Mouse (Mus musculus) stomach, embryonic 16.5 days (tissue): ENCODE results near the gene Sbk3. TPM values are rescaled to one million over a fixed set of nuclear protein-coding genes. Genes with fewer than 3 reads are reported as not detected.

ENCODE experiments used
- ATAC-seq: fragments of 200-750 bp; cut with Nextera tagmentation; 2 replicates; pipeline ENCODE4 v1.8.0; 2017; ENCODE audit warnings: moderate number of reproducible peaks, moderate TSS enrichment; ENCODE audit not compliant: insufficient read depth, low FRiP score
- H3K27ac ChIP-seq: fragments of 300-500 bp; sonication (generic); 2 replicates; pipeline ENCODE4 v1.5.1; 2014; ENCODE audit warnings: low read length
- H3K27me3 ChIP-seq: fragments of 300-500 bp; sonication (generic); 2 replicates; pipeline ENCODE4 v1.6.1; 2014; ENCODE audit warnings: low read length, control low read depth, mixed read lengths; ENCODE audit not compliant: control insufficient read depth, insufficient read depth
- H3K36me3 ChIP-seq: fragments of 300-500 bp; sonication (generic); 2 replicates; pipeline ENCODE4 v1.6.1; 2014; ENCODE audit warnings: low read length; ENCODE audit not compliant: control insufficient read depth, insufficient read depth
- H3K4me1 ChIP-seq: fragments of 300-500 bp; sonication (generic); 2 replicates; pipeline ENCODE4 v1.6.1; 2014; ENCODE audit warnings: low read length, control low read depth, mixed read lengths; ENCODE audit not compliant: control insufficient read depth, insufficient read depth
- H3K4me2 ChIP-seq: fragments of 300-500 bp; sonication (generic); 2 replicates; pipeline ENCODE4 v1.6.1; 2014; ENCODE audit warnings: low read depth, low read length, mixed read lengths
- H3K4me3 ChIP-seq: fragments of 300-500 bp; sonication (generic); replicated peaks from 2 replicates; pipeline ENCODE4 v1.5.1; 2014; ENCODE audit warnings: mild to moderate bottlenecking, low read length
- H3K9ac ChIP-seq: fragments of 300-500 bp; sonication (generic); 2 replicates; pipeline ENCODE4 v1.6.1; 2014; ENCODE audit warnings: low read length
- H3K9me3 ChIP-seq: fragments of 300-500 bp; sonication (generic); replicated peaks from 2 replicates; pipeline ENCODE4 v1.6.1; 2016; ENCODE audit warnings: low read length, control low read depth; ENCODE audit not compliant: control insufficient read depth
- WGBS: fragments of 180-500 bp; shearing (Covaris S2); extraction: QIAGEN DNeasy Blood & Tissue Kit; methylation state at CpG from one replicate; pipeline ENCODE4 v1.1.7; 2014; 5-methylcytosine and 5-hydroxymethylcytosine counted together
- polyA plus RNA-seq: library from polyadenylated mRNA; unstranded; fragments of >200 nt; fragmentation: Nextera tagmentation; extraction: Ambion mirVana; gene quantifications from 2 replicates; pipeline ENCODE4 v1.2.1, GENCODE M21; 2015

Gene Sbk3
- polyA plus RNA-seq, 1 experiment from 2014 or later = not detected

GRCm38 (mm10) chr7:4927711-4928110 is 43.3 kb downstream of the Sbk3 start:
- Histone ChIP-seq H3K27ac (no peak overlapping the region), H3K4me2 (no peak overlapping the region; the same call in 1 of the 2 replicates), H3K9me3 (no peaks in the 10 kb centered on the region), H3K36me3 (no peaks in the 10 kb centered on the region), H3K27me3 (no peaks in the 10 kb centered on the region), H3K9ac (peak overlapping the region; percentile 4; the same call in 1 of the 2 replicates), H3K4me1 (peaks cover 37% of the 10 kb centered on the region), H3K4me3 (peak overlapping the region; percentile 5; the same call in 1 of the 2 replicates)
- ATAC-seq = no peak
- 45% methylated on average over 8 of the region's 8 CpGs for WGBS

- H3K9me3 ChIP-seq = no peaks in the 10 kb centered on the region
- H3K27me3 ChIP-seq = no peaks in the 10 kb centered on the region
- H3K4me1 ChIP-seq = peaks cover 45% of the 10 kb centered on the region
- H3K4me3 ChIP-seq = no peak overlapping the region
- H3K9ac ChIP-seq = 0 out of 2 replicates have a peak overlapping the region, but pooled peaks have one; percentile 66
- H3K4me2 ChIP-seq = no peak overlapping the region
- H3K36me3 ChIP-seq = no peaks in the 10 kb centered on the region
- WGBS = 79% methylated on average over 16 of the region's 16 CpGs
- no peak overlapping the region for H3K27ac ChIP-seq
- no peak for ATAC-seq
These were observed 44.1 kb downstream of the Sbk3 start for GRCm38 (mm10) chr7:4926849-4927248.

- ATAC-seq = peak; percentile 74
- H3K36me3 ChIP-seq = peaks cover 2% of the 10 kb centered on the region; the same call in 1 of the 2 replicates
- no peaks in the 10 kb centered on the region for H3K27me3 ChIP-seq
- peaks cover 45% of the 10 kb centered on the region for H3K4me1 ChIP-seq
- WGBS = 13% methylated on average over 6 of the region's 6 CpGs
- peak within 1 kb of the TSS; percentile 4 for H3K4me3 ChIP-seq
- peak within 1 kb of the TSS; percentile 66 for H3K9ac ChIP-seq
- H3K9me3 ChIP-seq = no peaks in the 10 kb centered on the region
- peak within 1 kb of the TSS; percentile 62 for H3K4me2 ChIP-seq
- H3K27ac ChIP-seq = peak within 1 kb of the TSS; percentile 95
These were observed 45.3 kb downstream of the Sbk3 start, which contains the start of gene Ssc5d for GRCm38 (mm10) chr7:4925441-4926381. TSS of gene Ssc5d (plus strand) at chr7:4925785.

GRCm38 (mm10) chr7:4924891-4925301 is 46.1 kb downstream of the Sbk3 start:
- H3K4me2 ChIP-seq = peak overlapping the region; percentile 62
- H3K27ac ChIP-seq = peak overlapping the region; percentile 95
- ATAC-seq = peak; percentile 53
- H3K9me3 ChIP-seq = no peaks in the 10 kb centered on the region
- peak overlapping the region; percentile 66; the same call in 1 of the 2 replicates for H3K9ac ChIP-seq
- 3% methylated on average over 3 of the region's 4 CpGs for WGBS
- H3K27me3 ChIP-seq = no peaks in the 10 kb centered on the region
- peak overlapping the region; percentile 4; the same call in 1 of the 2 replicates for H3K4me3 ChIP-seq
- H3K36me3 ChIP-seq = peaks cover 10% of the 10 kb centered on the region; the same call in 1 of the 2 replicates
- H3K4me1 ChIP-seq = peaks cover 45% of the 10 kb centered on the region

- H3K9ac ChIP-seq = peak overlapping the region; percentile 58
These were observed 46.5 kb downstream of the Sbk3 start for GRCm38 (mm10) chr7:4924483-4924882.

GRCm38 (mm10) chr7:4923586-4924364 is 47.2 kb downstream of the Sbk3 start:
- 7% methylated on average over 37 of the region's 37 CpGs for WGBS
- Histone ChIP-seq H3K4me2 (peak overlapping the region; percentile 62), H3K36me3 (peaks cover 18% of the 10 kb centered on the region; the same call in 1 of the 2 replicates), H3K4me1 (peaks cover 45% of the 10 kb centered on the region), H3K27ac (peak overlapping the region; percentile 95), H3K27me3 (no peaks in the 10 kb centered on the region), H3K9ac (peak overlapping the region; percentile 58), H3K9me3 (no peaks in the 10 kb centered on the region), H3K4me3 (peak overlapping the region; percentile 28)
- ATAC-seq = no peak

More at GRCm38 (mm10) chr7:4924483-4924882, 46.5 kb downstream of the Sbk3 start:
- 1% methylated on average over 4 of the region's 4 CpGs for WGBS
- Histone ChIP-seq H3K4me1 (peaks cover 45% of the 10 kb centered on the region), H3K27me3 (no peaks in the 10 kb centered on the region), H3K36me3 (peaks cover 14% of the 10 kb centered on the region; the same call in 1 of the 2 replicates), H3K4me3 (peak overlapping the region; percentile 28; the same call in 1 of the 2 replicates), H3K4me2 (peak overlapping the region; percentile 62), H3K27ac (peak overlapping the region; percentile 95), H3K9me3 (no peaks in the 10 kb centered on the region)
- no peak for ATAC-seq

GRCm38 (mm10) chr7:4922931-4923565 is 47.9 kb downstream of the Sbk3 start:
- H3K9me3 ChIP-seq = no peaks in the 10 kb centered on the region
- peak overlapping the region; percentile 95 for H3K27ac ChIP-seq
- H3K36me3 ChIP-seq = peaks cover 18% of the 10 kb centered on the region; the same call in 1 of the 2 replicates
- no peaks in the 10 kb centered on the region for H3K27me3 ChIP-seq
- H3K4me3 ChIP-seq = peak overlapping the region; percentile 35
- no peak for ATAC-seq
- peak overlapping the region; percentile 58 for H3K9ac ChIP-seq
- WGBS = 2% methylated on average over 14 of the region's 14 CpGs
- peaks cover 45% of the 10 kb centered on the region for H3K4me1 ChIP-seq
- peak overlapping the region; percentile 62 for H3K4me2 ChIP-seq

GRCm38 (mm10) chr7:4922508-4922907 is 48.5 kb downstream of the Sbk3 start:
- Histone ChIP-seq H3K9me3 (no peaks in the 10 kb centered on the region), H3K4me3 (peak overlapping the region; percentile 35), H3K27me3 (no peaks in the 10 kb centered on the region), H3K36me3 (peaks cover 18% of the 10 kb centered on the region; the same call in 1 of the 2 replicates), H3K9ac (peak overlapping the region; percentile 58), H3K4me1 (peaks cover 45% of the 10 kb centered on the region), H3K27ac (peak overlapping the region; percentile 7), H3K4me2 (peak overlapping the region; percentile 62)
- ATAC-seq = no peak
- under 1% methylated on average over 14 of the region's 14 CpGs for WGBS
